ENCODE assay signal across 8 mouse cellular contexts in the genomic region with DNA sequence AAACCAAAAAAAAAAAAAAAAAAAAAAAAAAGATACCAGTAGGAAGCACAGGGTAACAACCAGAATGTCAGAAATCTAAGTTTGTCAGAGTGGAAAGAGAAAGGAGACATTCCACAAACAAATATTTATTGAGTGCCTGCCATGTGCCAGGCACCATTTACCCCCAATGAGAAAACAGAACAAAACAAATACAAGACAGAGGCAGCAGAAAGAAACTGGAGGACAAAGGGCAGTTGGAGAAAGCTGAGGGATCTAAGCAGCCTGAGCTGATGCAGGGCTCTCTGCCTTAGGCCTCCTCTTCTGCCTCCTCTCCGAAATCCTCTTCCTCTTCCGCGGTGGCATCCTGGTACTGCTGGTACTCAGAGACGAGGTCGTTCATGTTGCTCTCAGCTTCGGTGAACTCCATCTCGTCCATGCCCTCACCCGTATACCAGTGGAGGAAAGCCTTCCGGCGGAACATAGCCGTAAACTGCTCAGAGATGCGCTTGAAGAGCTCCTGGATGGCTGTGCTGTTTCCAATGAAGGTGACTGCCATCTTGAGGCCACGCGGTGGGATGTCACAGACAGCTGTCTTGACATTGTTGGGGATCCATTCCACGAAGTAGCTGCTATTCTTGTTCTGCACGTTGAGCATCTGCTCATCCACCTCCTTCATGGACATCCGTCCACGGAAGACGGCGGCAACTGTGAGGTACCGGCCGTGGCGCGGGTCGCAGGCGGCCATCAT. TPM values are rescaled to one million over a fixed set of nuclear protein-coding genes. Genes with fewer than 3 reads are reported as not detected.
DNase-seq lines count a peak whose midpoint lies in the region; ATAC-seq and TF ChIP-seq lines count a peak whose summit lies in the region.

No protein-coding gene starts in this region.

- H3K79me2 ChIP-seq in liver, adult 2 months (ENCODE audit: control insufficient read depth, insufficient read depth, low read length) = no peaks in the 10 kb centered on the region

- TF ChIP-seq CTCF in liver, adult 2 months (IDR thresholded peaks at IDR 0.05; ENCODE audit: low read depth, low read length) = no peak
- TF ChIP-seq CTCF in bone marrow, adult 2 months (IDR thresholded peaks at IDR 0.05; ENCODE audit: control insufficient read depth, insufficient read depth, low read length) = no peak

- TF ChIP-seq POLR2A in liver, adult 2 months (IDR thresholded peaks at IDR 0.05; ENCODE audit: extremely low read depth, insufficient read depth, low read length) = no peak
- no peak for TF ChIP-seq POLR2A in bone marrow, adult 2 months (IDR thresholded peaks at IDR 0.05; ENCODE audit: borderline replicate concordance, control insufficient read depth, low read depth, low read length)

- H3K9ac ChIP-seq in liver, adult 2 months (ENCODE audit: low read depth, low read length) = no peak overlapping the region; the same call in 1 of the 2 replicates
- H3K9ac ChIP-seq in forebrain, embryonic 14.5 days (ENCODE audit: low read length) = peak overlapping the region; percentile 98
- peak overlapping the region; percentile 20; the same call in 1 of the 2 replicates for H3K9ac ChIP-seq in limb, embryonic 15.5 days

- H3K27me3 ChIP-seq in liver, adult 2 months (ENCODE audit: control insufficient read depth, insufficient read depth, low read length) = no peaks in the 10 kb centered on the region
- no peaks in the 10 kb centered on the region for H3K27me3 ChIP-seq in forebrain, embryonic 14.5 days (replicated peaks; ENCODE audit: control insufficient read depth, insufficient read depth, low read length)
- H3K27me3 ChIP-seq in limb, embryonic 15.5 days = no peaks in the 10 kb centered on the region

- H3K27ac ChIP-seq in liver, adult 2 months (replicated peaks; ENCODE audit: insufficient read depth, low read depth, low read length) = peak overlapping the region; percentile 19; the same call in 1 of the 2 replicates
- no peak overlapping the region for H3K27ac ChIP-seq in bone marrow, adult 2 months (ENCODE audit: control insufficient read depth, insufficient read depth, low read depth, low read length, poor library complexity)
- H3K27ac ChIP-seq in forebrain, embryonic 14.5 days (ENCODE audit: low read depth, low read length) = no peak overlapping the region
- H3K27ac ChIP-seq in limb, embryonic 15.5 days = no peak overlapping the region

- H3K4me3 ChIP-seq in liver, adult 2 months (ENCODE audit: insufficient read depth, low read depth, low read length) = no peak overlapping the region
- H3K4me3 ChIP-seq in bone marrow, adult 2 months (replicated peaks; ENCODE audit: control insufficient read depth, low read depth, low read length) = peak overlapping the region; percentile 29
- peak overlapping the region; percentile 77 for H3K4me3 ChIP-seq in forebrain, embryonic 14.5 days (ENCODE audit: low read depth, low read length)
- H3K4me3 ChIP-seq in limb, embryonic 15.5 days = peak overlapping the region; percentile 63

- no peak for ATAC-seq in forebrain, embryonic 14.5 days
- ATAC-seq in limb, embryonic 15.5 days (ENCODE audit: insufficient number of reproducible peaks, low FRiP score, low TSS enrichment, low read depth) = no peak

- no peaks in the 10 kb centered on the region for H3K9me3 ChIP-seq in forebrain, embryonic 14.5 days (replicated peaks; ENCODE audit: control insufficient read depth, low read length)
- H3K9me3 ChIP-seq in limb, embryonic 15.5 days = no peaks in the 10 kb centered on the region

- H3K4me2 ChIP-seq in forebrain, embryonic 14.5 days (ENCODE audit: low read length) = peak overlapping the region; percentile 89
- peak overlapping the region; percentile 71 for H3K4me2 ChIP-seq in limb, embryonic 15.5 days

- no peaks in the 10 kb centered on the region; the same call in 1 of the 2 replicates for H3K36me3 ChIP-seq in liver, adult 2 months (ENCODE audit: control insufficient read depth, insufficient read depth, low read length)
- peaks cover 57% of the 10 kb centered on the region for H3K36me3 ChIP-seq in forebrain, embryonic 14.5 days (ENCODE audit: control insufficient read depth, insufficient read depth, low read length)
- peaks cover 54% of the 10 kb centered on the region for H3K36me3 ChIP-seq in limb, embryonic 15.5 days

- 63% methylated on average over 26 of the region's 26 CpGs for WGBS in liver, adult 2 months
- WGBS in bone marrow, adult 2 months = 69% methylated on average over 26 of the region's 26 CpGs
- 73% methylated on average over 26 of the region's 26 CpGs for WGBS in forebrain, embryonic 14.5 days
- 71% methylated on average over 26 of the region's 26 CpGs for WGBS in limb, embryonic 15.5 days

- DNase-seq in liver, adult 2 months (ENCODE audit: extremely low read depth, low read depth, low spot score) = peak; percentile 83
- no peak for DNase-seq in liver
- DNase-seq in forebrain, embryonic 14.5 days (ENCODE audit: low spot score) = no peak
- no peak for DNase-seq in natural killer cell, adult 2 months (ENCODE audit: low spot score in 2 of 2)
- no peak for DNase-seq in adrenal gland, postnatal 4 days (ENCODE audit: low spot score in 2 of 2)
- no peak for DNase-seq in cerebellum, adult 11 months

- H3K4me1 ChIP-seq in liver, adult 2 months (ENCODE audit: control insufficient read depth, insufficient read depth, low read length) = peaks cover 17% of the 10 kb centered on the region
- H3K4me1 ChIP-seq in bone marrow, adult 2 months (ENCODE audit: control insufficient read depth, insufficient read depth, low read length) = peaks cover 4% of the 10 kb centered on the region; the same call in 1 of the 2 replicates
- peaks cover 28% of the 10 kb centered on the region for H3K4me1 ChIP-seq in forebrain, embryonic 14.5 days (ENCODE audit: control insufficient read depth, insufficient read depth, low read length)
- peaks cover 44% of the 10 kb centered on the region for H3K4me1 ChIP-seq in limb, embryonic 15.5 days

RNA-seq across cellular contexts. Expression of gene Tubb5, which starts 3.2 kb away (rescaled TPM):
- 37.5 and 67.3 TPM in 2 replicates for total RNA-seq in liver, adult 2 months (2014; rRNA removed)
- polyA plus RNA-seq in liver, adult 2 months (2012; rRNA removed) = 56.4 and 62.2 TPM in 2 replicates
- polyA plus RNA-seq in bone marrow, adult 2 months (2011; ENCODE audit: insufficient read depth, insufficient read length, low replicate concordance, missing spikeins) = 380 and 447 TPM in 2 replicates
- 2,004 and 2,051 TPM in 2 replicates for polyA plus RNA-seq in forebrain, embryonic 14.5 days (2014; fragmentation: Nextera tagmentation; extraction: Ambion mirVana)
- polyA plus RNA-seq in limb, embryonic 15.5 days (2015; fragmentation: Nextera tagmentation; extraction: Ambion mirVana) = 811 and 833 TPM in 2 replicates
- 100 to 1,000 TPM; 553 to 648 TPM for total RNA-seq in adrenal gland, postnatal 4 days (2021)

RNA-seq across cellular contexts. Expression of gene Mdc1, which starts 6.5 kb away (rescaled TPM):
- 3.0 and 3.5 TPM in 2 replicates for total RNA-seq in liver, adult 2 months (2014; rRNA removed)
- polyA plus RNA-seq in liver, adult 2 months (2012; rRNA removed) = 1.7 and 2.4 TPM in 2 replicates
- 17.2 and 24.2 TPM in 2 replicates for polyA plus RNA-seq in bone marrow, adult 2 months (2011; ENCODE audit: insufficient read depth, insufficient read length, low replicate concordance, missing spikeins)
- polyA plus RNA-seq in forebrain, embryonic 14.5 days (2014; fragmentation: Nextera tagmentation; extraction: Ambion mirVana) = 12.2 and 14.4 TPM in 2 replicates
- 13.0 and 15.0 TPM in 2 replicates for polyA plus RNA-seq in limb, embryonic 15.5 days (2015; fragmentation: Nextera tagmentation; extraction: Ambion mirVana)
- total RNA-seq in adrenal gland, postnatal 4 days (2021) = 10 to 100 TPM; 28.2 to 35.6 TPM

RNA-seq across cellular contexts. Expression of gene Flot1, which starts 11.8 kb away (rescaled TPM):
- total RNA-seq in liver, adult 2 months (2014; rRNA removed) = 18.0 and 19.5 TPM in 2 replicates
- 19.6 and 26.7 TPM in 2 replicates for polyA plus RNA-seq in liver, adult 2 months (2012; rRNA removed)
- polyA plus RNA-seq in bone marrow, adult 2 months (2011; ENCODE audit: insufficient read depth, insufficient read length, low replicate concordance, missing spikeins) = 41.7 and 90.0 TPM in 2 replicates
- polyA plus RNA-seq in forebrain, embryonic 14.5 days (2014; fragmentation: Nextera tagmentation; extraction: Ambion mirVana) = 68.5 and 78.2 TPM in 2 replicates
- polyA plus RNA-seq in limb, embryonic 15.5 days (2015; fragmentation: Nextera tagmentation; extraction: Ambion mirVana) = 60.2 and 70.9 TPM in 2 replicates
- total RNA-seq in adrenal gland, postnatal 4 days (2021) = 10 to 100 TPM; 70.9 to 72.5 TPM

RNA-seq across cellular contexts. Expression of gene Ier3, which starts 13.4 kb away (rescaled TPM):
- total RNA-seq in liver, adult 2 months (2014; rRNA removed) = 0.92 and 0.94 TPM in 2 replicates
- 0.91 and 1.6 TPM in 2 replicates for polyA plus RNA-seq in liver, adult 2 months (2012; rRNA removed)
- polyA plus RNA-seq in bone marrow, adult 2 months (2011; ENCODE audit: insufficient read depth, insufficient read length, low replicate concordance, missing spikeins) = 8.7 and 17.1 TPM in 2 replicates
- polyA plus RNA-seq in forebrain, embryonic 14.5 days (2014; fragmentation: Nextera tagmentation; extraction: Ambion mirVana) = 4.6 and 5.0 TPM in 2 replicates
- polyA plus RNA-seq in limb, embryonic 15.5 days (2015; fragmentation: Nextera tagmentation; extraction: Ambion mirVana) = 23.2 and 27.5 TPM in 2 replicates
- total RNA-seq in adrenal gland, postnatal 4 days (2021) = 10 to 100 TPM; 11.3 to 14.9 TPM

RNA-seq across cellular contexts. Expression of gene Nrm, which starts 26.3 kb away (rescaled TPM):
- 0.18 and 2.4 TPM in 2 replicates for total RNA-seq in liver, adult 2 months (2014; rRNA removed)
- polyA plus RNA-seq in liver, adult 2 months (2012; rRNA removed) = 1.4 and 2.4 TPM in 2 replicates
- 16.0 and 22.4 TPM in 2 replicates for polyA plus RNA-seq in bone marrow, adult 2 months (2011; ENCODE audit: insufficient read depth, insufficient read length, low replicate concordance, missing spikeins)
- polyA plus RNA-seq in forebrain, embryonic 14.5 days (2014; fragmentation: Nextera tagmentation; extraction: Ambion mirVana) = 23.9 and 29.6 TPM in 2 replicates
- 55.5 and 59.0 TPM in 2 replicates for polyA plus RNA-seq in limb, embryonic 15.5 days (2015; fragmentation: Nextera tagmentation; extraction: Ambion mirVana)
- 10 to 100 TPM; 25.8 to 27.1 TPM for total RNA-seq in adrenal gland, postnatal 4 days (2021)
